Mouse (Mus musculus): ENCODE data around the gene Gm43552.

DNA sequence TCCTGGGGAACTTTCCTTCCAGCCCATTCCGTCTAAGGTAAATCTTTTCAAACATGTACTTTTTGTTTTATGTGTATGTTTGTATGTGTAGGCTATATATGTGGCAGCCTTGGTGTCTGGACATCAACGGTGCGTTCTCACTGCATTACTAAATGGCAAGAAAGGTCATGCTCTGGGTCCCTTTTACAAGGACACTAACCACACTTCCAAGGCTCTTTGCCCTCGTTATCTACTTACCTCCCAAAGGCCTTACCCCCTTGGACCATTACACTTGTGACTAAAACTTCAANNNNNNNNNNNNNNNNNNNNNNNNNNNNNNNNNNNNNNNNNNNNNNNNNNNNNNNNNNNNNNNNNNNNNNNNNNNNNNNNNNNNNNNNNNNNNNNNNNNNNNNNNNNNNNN is 9.6 kb downstream of the Gm43552 start:
- TF ChIP-seq CTCF (conservative IDR thresholded peaks at IDR 0.05; ENCODE audit: low read length) (no peak), POU5F1 (IDR thresholded peaks at IDR 0.05; ENCODE audit: borderline replicate concordance, low read length) (no peak), NANOG (IDR thresholded peaks at IDR 0.05; ENCODE audit: borderline replicate concordance, low read length) (no peak)
